In the genomic region with DNA sequence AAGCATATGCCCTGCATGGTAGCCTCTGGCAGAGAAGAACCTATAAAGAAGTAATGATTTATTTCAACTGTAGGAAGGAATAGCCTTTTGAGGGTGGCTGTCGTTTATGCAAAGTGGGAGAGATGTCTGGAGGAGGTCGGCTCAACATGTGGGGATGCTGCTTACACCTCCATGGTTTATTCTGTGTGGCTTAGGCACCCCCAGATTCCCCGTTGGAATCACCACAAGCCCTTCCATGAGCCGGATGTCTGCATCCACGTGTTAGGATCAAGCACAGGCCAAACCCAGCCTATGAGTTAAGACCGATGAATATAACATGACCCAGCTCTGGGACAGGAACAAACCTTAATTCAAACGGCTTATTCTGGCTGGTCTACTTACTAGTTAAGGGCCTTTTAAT, we compare ENCODE assay signal across 9 mouse cellular contexts.
DNase-seq lines count a peak whose midpoint lies in the region; ATAC-seq and TF ChIP-seq lines count a peak whose summit lies in the region.
"Had no signal": no experiment of that assay in that cellular context is flagged by ENCODE, and none has a peak within 500 bp of the region (broad histone marks: within the 10 kb centered on the region; RNA-seq: fewer than 3 reads in every experiment).

No protein-coding gene starts in this region.

- no peak for ATAC-seq in heart, embryonic 11.5 days (replicated peaks; ENCODE audit: insufficient number of reproducible peaks, low FRiP score, low TSS enrichment)
- no peak for ATAC-seq in midbrain, embryonic 14.5 days (ENCODE audit: low FRiP score, low TSS enrichment)
- ATAC-seq in cerebellum, adult (ENCODE audit: insufficient number of reproducible peaks, low FRiP score, low TSS enrichment), result no peak

- TF ChIP-seq POLR2A in CH12.LX (IDR thresholded peaks at IDR 0.05; ENCODE audit: low read depth, low read length), result no peak

- no peaks in the 10 kb centered on the region for H3K9me3 ChIP-seq in heart, embryonic 11.5 days (replicated peaks; ENCODE audit: control insufficient read depth, low read length)
- no peaks in the 10 kb centered on the region for H3K9me3 ChIP-seq in CH12.LX (replicated peaks; ENCODE audit: low read length)
- H3K9me3 ChIP-seq in hindbrain, embryonic 10.5 days, result no peaks in the 10 kb centered on the region
- H3K9me3 ChIP-seq in midbrain, embryonic 14.5 days (ENCODE audit: control insufficient read depth, low read length), result no peaks in the 10 kb centered on the region

- H3K9ac ChIP-seq in heart, embryonic 11.5 days (ENCODE audit: low read depth, low read length), result peak overlapping the region; percentile 76
- no peak overlapping the region for H3K9ac ChIP-seq in CH12.LX (ENCODE audit: insufficient read depth, low read depth)
- H3K9ac ChIP-seq in midbrain, embryonic 14.5 days (replicated peaks; ENCODE audit: low read length), result no peak overlapping the region

- DNase-seq in heart, adult 8-10 months (ENCODE audit: low spot score), result no peak
- no peak for DNase-seq in CH12.LX (ENCODE audit: extremely low read depth)
- DNase-seq in hindbrain, embryonic 10.5 days (ENCODE audit: low spot score), result no peak
- DNase-seq in midbrain, embryonic 14.5 days, result peak; percentile 19
- no peak for DNase-seq in urinary bladder, postnatal 25 days (ENCODE audit: low spot score)
- DNase-seq in left cerebral cortex, adult 11 months (ENCODE audit: low spot score), result no peak
- DNase-seq: thymus, adult 18-20 months had no signal

- TF ChIP-seq CTCF in CH12.LX (conservative IDR thresholded peaks at IDR 0.05 in 1 of 2, IDR thresholded peaks at IDR 0.05 in 1 of 2; ENCODE audit: low read depth in 2 of 2, low read length in 2 of 2), result no peak

- H3K27ac ChIP-seq in heart, embryonic 11.5 days (ENCODE audit: low read depth, low read length), result peak overlapping the region; percentile 89
- H3K27ac ChIP-seq in CH12.LX (ENCODE audit: insufficient read depth, low read depth), result no peak overlapping the region
- peak overlapping the region; percentile 85 for H3K27ac ChIP-seq in hindbrain, embryonic 10.5 days
- H3K27ac ChIP-seq in midbrain, embryonic 14.5 days (replicated peaks; ENCODE audit: low read depth, low read length), result peak overlapping the region; percentile 50; the same call in 1 of the 2 replicates

- 36% methylated on average over 7 of the region's 7 CpGs for WGBS in heart, embryonic 11.5 days (ENCODE audit: insufficient replicate concordance)
- 56% methylated on average over 7 of the region's 7 CpGs for WGBS in hindbrain, embryonic 10.5 days
- 55% methylated on average over 7 of the region's 7 CpGs for WGBS in midbrain, embryonic 14.5 days

- peak overlapping the region; percentile 42 for H3K4me3 ChIP-seq in heart, embryonic 11.5 days (ENCODE audit: low read depth, low read length)
- no peak overlapping the region for H3K4me3 ChIP-seq in CH12.LX (replicated peaks in 1 of 3; ENCODE audit: low read depth in 2 of 3, low read length in 2 of 3, poor library complexity in 1 of 3)
- H3K4me3 ChIP-seq in hindbrain, embryonic 10.5 days, result peak overlapping the region; percentile 38
- H3K4me3 ChIP-seq in midbrain, embryonic 14.5 days (replicated peaks; ENCODE audit: low read depth, low read length), result no peak overlapping the region

- H3K4me1 ChIP-seq in heart, embryonic 11.5 days (ENCODE audit: control insufficient read depth, insufficient read depth, low read length), result peaks cover 24% of the 10 kb centered on the region
- H3K4me1 ChIP-seq in CH12.LX (ENCODE audit: control insufficient read depth in 1 of 2, insufficient read depth in 2 of 2), result peaks cover 3 to 12% of the 10 kb centered on the region in 2 experiments; a peak in 2 of 4 replicates
- peaks cover 55% of the 10 kb centered on the region for H3K4me1 ChIP-seq in hindbrain, embryonic 10.5 days (replicated peaks)
- H3K4me1 ChIP-seq in midbrain, embryonic 14.5 days (ENCODE audit: control insufficient read depth, insufficient read depth, low read length), result peaks cover 30% of the 10 kb centered on the region

- TF ChIP-seq RAD21 in CH12.LX (IDR thresholded peaks at IDR 0.05; ENCODE audit: low read depth, low read length), result no peak

- no peaks in the 10 kb centered on the region for H3K79me2 ChIP-seq in CH12.LX (replicated peaks; ENCODE audit: control insufficient read depth, extremely low read depth, insufficient read depth, poor library complexity, severe bottlenecking)

- no peak for TF ChIP-seq EP300 in CH12.LX (IDR thresholded peaks at IDR 0.05; ENCODE audit: low read length)

- H3K27me3 ChIP-seq in heart, embryonic 11.5 days (ENCODE audit: control insufficient read depth, insufficient read depth, low read length), result no peaks in the 10 kb centered on the region
- no peaks in the 10 kb centered on the region for H3K27me3 ChIP-seq in CH12.LX (replicated peaks)
- no peaks in the 10 kb centered on the region for H3K27me3 ChIP-seq in hindbrain, embryonic 10.5 days (ENCODE audit: insufficient read depth, poor library complexity, severe bottlenecking)
- no peaks in the 10 kb centered on the region for H3K27me3 ChIP-seq in midbrain, embryonic 14.5 days (ENCODE audit: control insufficient read depth, insufficient read depth, low read length)

- H3K36me3 ChIP-seq in heart, embryonic 11.5 days (ENCODE audit: control insufficient read depth, insufficient read depth, low read length), result no peaks in the 10 kb centered on the region
- H3K36me3 ChIP-seq in CH12.LX (replicated peaks in 1 of 2; ENCODE audit: control insufficient read depth in 1 of 2, insufficient read depth in 1 of 2, low read length in 1 of 2), result no peaks in the 10 kb centered on the region
- no peaks in the 10 kb centered on the region for H3K36me3 ChIP-seq in hindbrain, embryonic 10.5 days
- H3K36me3 ChIP-seq in midbrain, embryonic 14.5 days (ENCODE audit: control insufficient read depth, insufficient read depth, low read length), result no peaks in the 10 kb centered on the region

- in situ Hi-C loops in CH12.LX (cut with MboI; ENCODE audit: low pct_ligation_motif_present, low pct_unique_long_range_greater_than_20kb, low sequenced_read_pairs), result no loop called here

- dilution Hi-C loops in CH12.LX (cut with MboI; ENCODE audit: extremely low pct_ligation_motif_present, extremely low pct_unique_long_range_greater_than_20kb, low sequenced_read_pairs), result no loop called here

- H3K4me2 ChIP-seq in heart, embryonic 11.5 days, result peak overlapping the region; percentile 65
- H3K4me2 ChIP-seq in CH12.LX (ENCODE audit: insufficient read depth, low read depth, poor library complexity, severe bottlenecking), result 0 out of 2 replicates have a peak overlapping the region, but pooled peaks have one; percentile 29
- H3K4me2 ChIP-seq in midbrain, embryonic 14.5 days (ENCODE audit: low read length), result peak overlapping the region; percentile 29

TF ChIP-seq in CH12.LX, 34 proteins besides CTCF, POLR2A, EP300 and RAD21:
- TF ChIP-seq ZMIZ1 (IDR thresholded peaks at IDR 0.05; ENCODE audit: low read depth, low read length) (no peak), MAFK (IDR thresholded peaks at IDR 0.05; ENCODE audit: insufficient replicate concordance, low read length) (no peak), CHD1 (IDR thresholded peaks at IDR 0.05; ENCODE audit: low read depth, low read length) (no peak), TBP (conservative IDR thresholded peaks at IDR 0.05; ENCODE audit: low read depth, low read length) (no peak), PAX5 (IDR thresholded peaks at IDR 0.05; ENCODE audit: low read length) (no peak), ZC3H11A (IDR thresholded peaks at IDR 0.05; ENCODE audit: low read depth, low read length) (no peak), MAZ (IDR thresholded peaks at IDR 0.05; ENCODE audit: low read depth, low read length) (no peak), CHD2 (IDR thresholded peaks at IDR 0.05; ENCODE audit: low read length) (no peak), USF2 (conservative IDR thresholded peaks at IDR 0.05; ENCODE audit: low read depth, low read length) (no peak), ELF1 (IDR thresholded peaks at IDR 0.05; ENCODE audit: low read depth, low read length) (no peak), MEF2A (IDR thresholded peaks at IDR 0.05; ENCODE audit: borderline replicate concordance, low read depth, low read length) (no peak)

Comparison
In these comparisons a context has a peak if more than half of its experiments do, and no peak if none do; other contexts are left out.
1. H3K4me3 ChIP-seq: peak in heart, embryonic 11.5 days (single experiment) and hindbrain, embryonic 10.5 days (single experiment); none in CH12.LX (0 of 3) and midbrain, embryonic 14.5 days (single experiment).
2. Peak in every context shown above with its lines, with median percentiles within 50 percentile points of each other: H3K4me2 ChIP-seq.